Mouse (Mus musculus) C2C12 (cell line): ENCODE results near the gene Klhl7.

Experiments
- CEBPB ChIP-seq: IDR thresholded peaks from one replicate; pipeline ENCODE4 v1.6.1; 2011; ENCODE audit warnings: low read depth, mild to moderate bottlenecking, control low read depth, moderate library complexity
- CTCF ChIP-seq: IDR thresholded peaks from one replicate; pipeline ENCODE4 v1.5.1; 2011; ENCODE audit not compliant: control insufficient read depth, insufficient read depth, insufficient read length
- FOSL1 ChIP-seq: IDR thresholded peaks from one replicate; pipeline ENCODE4 v1.8.0; 2011; ENCODE audit warnings: mild to moderate bottlenecking, low read length; ENCODE audit not compliant: poor library complexity, insufficient read depth, severe bottlenecking
- MAX ChIP-seq: IDR thresholded peaks from one replicate; pipeline ENCODE4 v1.6.1; 2011; ENCODE audit warnings: mild to moderate bottlenecking, control low read depth
- USF1 ChIP-seq: IDR thresholded peaks from one replicate; pipeline ENCODE4 v1.6.1; 2011; ENCODE audit warnings: low read depth, mild to moderate bottlenecking, control low read depth, moderate library complexity

DNA sequence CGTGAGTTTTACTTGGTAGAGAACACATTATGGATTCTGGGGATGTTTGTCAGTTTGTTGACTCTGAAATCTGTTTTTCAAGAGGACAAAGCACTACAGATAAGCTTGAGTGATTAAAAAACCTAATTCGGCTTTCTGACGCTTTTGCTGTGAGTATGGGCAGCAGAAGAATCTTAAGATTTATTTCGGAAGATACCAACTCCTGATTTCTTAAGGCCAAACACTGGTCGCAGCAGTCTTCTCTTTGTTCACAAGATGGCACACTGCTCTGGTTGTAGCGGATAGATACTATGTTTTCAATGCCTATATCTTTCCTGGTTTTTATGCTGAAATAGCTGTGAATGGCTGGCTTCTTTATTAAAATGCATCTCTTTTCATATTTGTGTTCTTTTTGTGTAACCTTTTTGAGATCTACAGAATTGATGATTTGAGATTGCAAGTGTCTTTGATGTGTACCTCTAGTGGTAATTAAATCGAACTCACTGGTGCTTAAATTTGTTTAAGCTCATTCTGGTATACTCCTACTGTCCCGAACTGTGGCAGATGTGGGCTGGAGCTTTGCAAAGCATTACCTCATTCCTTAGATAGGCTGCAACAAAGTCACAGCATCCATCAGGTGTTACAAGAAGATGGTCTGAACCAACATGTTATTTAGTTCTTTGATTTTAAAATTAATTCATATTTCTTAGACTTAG, 1.2 kb downstream of the Klhl7 start:
- TF ChIP-seq CTCF (no peak), CEBPB (no peak), FOSL1 (no peak), USF1 (no peak), MAX (no peak)
